Mouse (Mus musculus): ENCODE measurements around the gene Adh7. TPM values are rescaled to one million over a fixed set of nuclear protein-coding genes. Genes with fewer than 3 reads are reported as not detected.

The Adh7 gene
- polyA plus RNA-seq, 1 experiment from 2014 or later, result 0.62 TPM

DNA sequence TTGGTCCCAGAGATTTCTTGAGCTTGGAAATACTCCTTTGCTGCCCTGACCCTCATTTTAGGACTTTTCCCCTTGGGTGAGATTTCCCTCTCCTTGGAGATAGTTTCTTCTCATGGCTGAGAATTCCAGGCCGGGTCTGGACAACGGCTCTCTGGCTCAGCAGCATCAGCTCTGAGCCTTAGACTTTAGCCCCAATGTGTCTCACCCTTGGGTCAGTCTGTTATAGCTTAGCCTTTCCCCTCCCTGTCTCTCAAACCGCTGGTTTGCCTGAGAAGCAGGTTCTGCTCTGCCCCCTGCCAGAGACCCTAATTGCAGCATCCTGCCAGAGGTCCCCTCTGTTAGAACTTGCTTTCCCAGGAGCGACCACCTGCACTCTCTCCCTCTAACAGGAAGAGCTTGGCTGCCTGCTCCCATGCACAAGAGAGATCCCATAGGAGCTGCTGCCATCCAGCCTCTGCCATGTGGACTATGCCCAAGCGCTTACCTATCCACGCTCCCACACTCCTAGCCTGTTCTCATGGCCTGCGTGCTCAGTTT lies 26.8 kb downstream of the Adh7 start:
- DNase-seq (ENCODE audit: low spot score) (no peak), ATAC-seq (no peak)
- TF ChIP-seq EP300 (IDR thresholded peaks at IDR 0.05) (no peak), CTCF (IDR thresholded peaks at IDR 0.05) (no peak)
- Histone ChIP-seq H3K4me2 (replicated peaks; ENCODE audit: low read depth, low read length) (no peak overlapping the region), H3K4me1 (ENCODE audit: insufficient read depth, low read depth, low read length) (peaks cover 7% of the 10 kb centered on the region), H3K9me3 (ENCODE audit: low read length) (no peaks in the 10 kb centered on the region), H3K27me3 (replicated peaks; ENCODE audit: insufficient read depth, low read length) (no peaks in the 10 kb centered on the region), H3K36me3 (ENCODE audit: insufficient read depth, low read length) (no peaks in the 10 kb centered on the region), H3K27ac (ENCODE audit: low read length) (no peak overlapping the region), H3K4me3 (ENCODE audit: low read depth, low read length) (no peak overlapping the region), H3K9ac (replicated peaks; ENCODE audit: low read depth) (no peak overlapping the region)
- WGBS, result 81% methylated on average over 7 of the region's 7 CpGs

DNA sequence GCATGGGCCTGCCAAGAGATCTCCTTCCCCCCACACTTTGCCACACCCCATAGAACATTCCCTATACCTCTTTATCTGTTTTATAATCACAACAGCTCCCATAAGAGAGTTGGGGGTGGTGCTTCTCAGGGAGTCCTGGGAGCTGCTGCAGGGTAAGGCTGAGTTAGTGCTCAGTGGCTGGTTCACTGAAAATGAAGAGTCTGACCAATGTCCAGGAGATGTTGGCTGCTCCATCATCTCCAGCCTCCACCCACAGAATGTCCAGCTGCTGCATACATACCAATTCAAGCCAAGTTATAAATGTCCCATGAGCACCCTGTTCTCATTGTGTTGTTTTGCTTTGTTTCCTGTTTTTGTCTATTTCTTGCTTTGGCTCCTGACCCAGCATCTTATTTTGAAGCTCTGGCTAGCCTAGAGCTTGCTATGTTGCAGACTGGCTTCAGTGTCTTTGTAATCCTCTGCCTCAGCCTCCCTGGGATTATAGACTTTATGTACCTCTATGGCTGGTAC lies 29.0 kb downstream of the Adh7 start:
- H3K27ac ChIP-seq (ENCODE audit: low read length), result no peak overlapping the region
- ATAC-seq, result no peak

DNA sequence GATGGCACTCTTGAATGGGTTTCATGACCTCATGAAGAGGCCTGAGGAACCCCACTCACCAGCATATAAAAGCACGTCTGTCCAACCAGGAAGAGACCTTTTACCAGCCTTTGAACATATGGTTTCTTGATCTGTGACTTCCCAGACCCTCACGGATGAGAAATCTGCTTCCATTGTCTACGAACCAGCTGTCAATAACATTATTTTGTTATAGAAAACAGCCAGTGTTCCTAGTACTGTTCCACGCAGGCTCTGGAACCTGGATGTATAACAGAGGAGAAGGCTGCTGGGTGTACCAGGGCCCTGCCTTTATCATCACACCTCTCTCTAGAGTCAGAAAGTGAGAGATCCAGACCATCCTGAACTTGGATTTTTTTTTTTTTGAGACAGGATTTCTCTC lies 29.7 kb downstream of the Adh7 start:
- H3K27me3 ChIP-seq (replicated peaks; ENCODE audit: insufficient read depth, low read length), result no peaks in the 10 kb centered on the region
- H3K4me2 ChIP-seq (replicated peaks; ENCODE audit: low read depth, low read length), result no peak overlapping the region
- no peak overlapping the region for H3K9ac ChIP-seq (replicated peaks; ENCODE audit: low read depth)
- 83% methylated on average over 4 of the region's 4 CpGs for WGBS
- TF ChIP-seq CTCF (IDR thresholded peaks at IDR 0.05) (no peak), EP300 (IDR thresholded peaks at IDR 0.05) (no peak)
- no peaks in the 10 kb centered on the region for H3K9me3 ChIP-seq (ENCODE audit: low read length)
- H3K27ac ChIP-seq (ENCODE audit: low read length), result 0 out of 2 replicates have a peak overlapping the region, but pooled peaks have one; percentile 69
- DNase-seq (ENCODE audit: low spot score) (no peak), ATAC-seq (no peak)
- peaks cover 7% of the 10 kb centered on the region for H3K4me1 ChIP-seq (ENCODE audit: insufficient read depth, low read depth, low read length)
- no peak overlapping the region for H3K4me3 ChIP-seq (ENCODE audit: low read depth, low read length)
- H3K36me3 ChIP-seq (ENCODE audit: insufficient read depth, low read length), result no peaks in the 10 kb centered on the region

More for the DNA sequence above, 29.0 kb downstream of the Adh7 start:
- no peak for TF ChIP-seq EP300 (IDR thresholded peaks at IDR 0.05)
- no peaks in the 10 kb centered on the region for H3K9me3 ChIP-seq (ENCODE audit: low read length)
- DNase-seq (ENCODE audit: low spot score), result peak; percentile 12
- no peak overlapping the region for H3K4me3 ChIP-seq (ENCODE audit: low read depth, low read length)
- peaks cover 7% of the 10 kb centered on the region for H3K4me1 ChIP-seq (ENCODE audit: insufficient read depth, low read depth, low read length)
- no peak overlapping the region for H3K9ac ChIP-seq (replicated peaks; ENCODE audit: low read depth)
- H3K36me3 ChIP-seq (ENCODE audit: insufficient read depth, low read length), result no peaks in the 10 kb centered on the region
- H3K27me3 ChIP-seq (replicated peaks; ENCODE audit: insufficient read depth, low read length), result no peaks in the 10 kb centered on the region
- H3K4me2 ChIP-seq (replicated peaks; ENCODE audit: low read depth, low read length), result no peak overlapping the region

DNA sequence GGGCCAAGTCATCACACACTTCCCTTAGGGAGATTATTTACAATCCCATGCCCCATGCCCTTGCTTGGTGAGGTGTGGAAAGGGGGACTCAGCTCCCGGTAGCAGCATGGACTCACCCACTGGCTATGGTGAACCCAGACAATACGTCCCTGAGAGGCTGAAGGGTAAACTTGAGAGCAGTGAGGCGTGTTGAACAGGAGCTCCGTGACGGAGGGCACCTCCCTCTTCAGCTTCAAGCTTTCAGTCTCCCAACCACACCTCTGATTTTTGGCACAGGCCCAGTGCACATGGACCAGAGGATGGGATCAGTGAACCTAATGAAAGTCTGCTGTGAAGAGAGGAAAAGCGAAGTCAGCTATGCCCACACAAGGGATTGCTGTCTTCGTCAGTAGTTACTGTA lies 30.5 kb downstream of the Adh7 start:
- H3K9ac ChIP-seq (replicated peaks; ENCODE audit: low read depth), result no peak overlapping the region
- no peak overlapping the region for H3K4me2 ChIP-seq (replicated peaks; ENCODE audit: low read depth, low read length)
- H3K4me3 ChIP-seq (ENCODE audit: low read depth, low read length), result no peak overlapping the region
- DNase-seq (ENCODE audit: low spot score) (peak; percentile 11), ATAC-seq (0 out of 2 replicates have a peak, but pooled peaks have one; percentile 4)
- no peak for TF ChIP-seq CTCF (IDR thresholded peaks at IDR 0.05)
- TF ChIP-seq EP300 (IDR thresholded peaks at IDR 0.05), result no peak
- H3K9me3 ChIP-seq (ENCODE audit: low read length), result no peaks in the 10 kb centered on the region
- H3K36me3 ChIP-seq (ENCODE audit: insufficient read depth, low read length), result no peaks in the 10 kb centered on the region
- peaks cover 7% of the 10 kb centered on the region for H3K4me1 ChIP-seq (ENCODE audit: insufficient read depth, low read depth, low read length)
- WGBS, result 58% methylated on average over 7 of the region's 7 CpGs
- H3K27ac ChIP-seq (ENCODE audit: low read length), result peak overlapping the region; percentile 69
- no peaks in the 10 kb centered on the region for H3K27me3 ChIP-seq (replicated peaks; ENCODE audit: insufficient read depth, low read length)

DNA sequence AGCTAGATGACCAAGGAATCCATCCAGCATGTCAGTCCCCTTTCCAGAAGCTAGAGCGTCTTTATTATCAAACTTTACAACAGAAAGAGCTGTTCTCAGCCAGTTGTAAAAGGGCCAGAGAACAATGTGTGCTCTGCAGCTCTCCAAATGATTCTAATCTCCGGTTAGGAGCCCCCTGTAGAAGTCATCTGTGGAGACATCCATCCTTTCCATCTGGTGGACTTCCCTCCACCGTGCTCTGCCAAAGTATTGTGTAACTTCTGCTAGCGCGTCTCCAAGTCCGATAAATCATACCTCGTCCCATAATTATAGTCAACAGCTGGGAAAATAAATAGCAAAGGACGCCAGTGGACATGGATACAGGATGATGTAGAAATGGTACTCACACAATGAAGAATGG lies 31.2 kb downstream of the Adh7 start:
- Histone ChIP-seq H3K9me3 (ENCODE audit: low read length) (no peaks in the 10 kb centered on the region), H3K36me3 (ENCODE audit: insufficient read depth, low read length) (no peaks in the 10 kb centered on the region), H3K9ac (replicated peaks; ENCODE audit: low read depth) (no peak overlapping the region), H3K4me3 (ENCODE audit: low read depth, low read length) (no peak overlapping the region), H3K4me1 (ENCODE audit: insufficient read depth, low read depth, low read length) (peaks cover 7% of the 10 kb centered on the region), H3K27ac (ENCODE audit: low read length) (peak overlapping the region; percentile 69), H3K27me3 (replicated peaks; ENCODE audit: insufficient read depth, low read length) (no peaks in the 10 kb centered on the region), H3K4me2 (replicated peaks; ENCODE audit: low read depth, low read length) (no peak overlapping the region)
- DNase-seq (ENCODE audit: low spot score), result peak; percentile 90
- WGBS, result 63% methylated on average over 8 of the region's 8 CpGs
- peak; percentile 4; the same call in 1 of the 2 replicates for TF ChIP-seq CTCF (IDR thresholded peaks at IDR 0.05)
- peak; percentile 91 for TF ChIP-seq EP300 (IDR thresholded peaks at IDR 0.05)
- peak; percentile 96 for ATAC-seq

DNA sequence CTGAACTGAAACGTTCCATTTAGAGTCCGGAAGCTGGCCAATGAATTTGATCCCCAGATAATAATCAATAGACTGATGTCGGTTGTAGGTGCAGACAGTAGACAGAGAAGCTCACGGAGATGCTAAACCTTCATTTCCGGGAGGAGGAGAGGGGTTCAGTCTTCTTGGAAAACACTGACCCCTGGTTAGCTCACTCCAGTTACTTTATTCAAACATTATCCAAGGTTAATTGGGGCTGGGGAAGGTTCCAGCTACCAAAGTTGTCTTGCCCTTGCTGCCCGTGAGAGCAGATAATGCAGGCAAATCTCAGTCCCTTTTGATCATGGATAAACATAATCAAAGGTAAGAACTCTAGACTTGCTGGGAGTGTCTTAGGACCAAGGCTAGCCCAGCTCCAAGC lies 33.6 kb downstream of the Adh7 start:
- Histone ChIP-seq H3K36me3 (ENCODE audit: insufficient read depth, low read length) (no peaks in the 10 kb centered on the region), H3K27ac (ENCODE audit: low read length) (no peak overlapping the region), H3K9me3 (ENCODE audit: low read length) (no peaks in the 10 kb centered on the region), H3K4me2 (replicated peaks; ENCODE audit: low read depth, low read length) (no peak overlapping the region), H3K9ac (replicated peaks; ENCODE audit: low read depth) (no peak overlapping the region), H3K27me3 (replicated peaks; ENCODE audit: insufficient read depth, low read length) (no peaks in the 10 kb centered on the region), H3K4me3 (ENCODE audit: low read depth, low read length) (no peak overlapping the region), H3K4me1 (ENCODE audit: insufficient read depth, low read depth, low read length) (peaks cover 7% of the 10 kb centered on the region)
- DNase-seq (ENCODE audit: low spot score) (no peak), ATAC-seq (no peak)
- no peak for TF ChIP-seq EP300 (IDR thresholded peaks at IDR 0.05)
- TF ChIP-seq CTCF (IDR thresholded peaks at IDR 0.05), result no peak
- 82% methylated on average over 6 of the region's 6 CpGs for WGBS
